Mouse (Mus musculus): ENCODE measurements around the gene Med29.

Gene Med29

DNA sequence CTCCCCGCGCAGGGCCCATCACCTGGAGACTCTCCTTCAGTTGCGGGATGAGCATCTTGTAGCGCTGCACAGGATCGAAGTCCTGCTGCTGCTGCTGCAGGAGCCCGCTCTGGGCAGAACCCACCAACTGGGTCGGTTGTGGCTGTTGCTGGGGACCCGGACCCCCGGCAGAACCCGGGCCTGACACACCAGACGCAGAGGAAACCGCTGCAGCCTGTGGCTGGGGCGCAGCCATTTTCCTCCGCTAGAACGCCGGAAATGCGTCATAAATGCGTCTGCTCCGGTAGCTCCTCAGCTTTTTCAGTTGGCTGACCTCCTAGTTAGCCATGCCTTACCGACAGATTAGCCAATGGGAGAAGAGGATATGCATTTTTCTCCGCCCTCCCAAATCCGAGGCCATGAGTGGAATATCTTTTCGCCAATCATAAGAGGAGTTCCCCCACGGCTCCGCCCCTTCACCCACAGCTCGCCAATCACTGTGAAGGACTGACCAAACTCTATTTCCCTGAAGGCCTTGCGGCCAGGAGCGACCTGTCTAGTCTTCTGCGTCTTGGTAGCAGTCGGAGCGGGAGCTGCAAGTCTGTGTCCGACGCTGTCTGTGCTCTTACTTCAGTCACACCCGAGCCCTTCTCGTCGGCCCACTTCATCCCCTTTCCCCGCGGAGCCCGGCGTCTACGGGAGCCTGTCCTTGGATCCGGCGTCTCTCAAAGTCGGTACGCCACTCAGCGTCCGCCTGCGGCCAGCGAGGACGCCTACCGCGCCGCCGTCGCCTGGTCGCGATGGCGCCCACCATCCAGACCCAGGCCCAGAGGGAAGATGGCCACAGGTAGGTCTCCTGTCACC lies at the start of gene Med29, which contains the start of gene Paf1:
Gene Med29, minus strand, starts transcription at position 280 of the 843 bp plus-strand sequence.
Gene Paf1, plus strand, starts transcription at position 523 of the 843 bp plus-strand sequence.
- peak; percentile 98 for DNase-seq

- DNase-seq = no peak
Measured at GRCm38 (mm10) chr7:28441776-28442485, 49.4 kb upstream of the Med29 start.

- DNase-seq = peak; percentile 52
Measured at GRCm38 (mm10) chr7:28440739-28441138, 48.2 kb upstream of the Med29 start.

DNA sequence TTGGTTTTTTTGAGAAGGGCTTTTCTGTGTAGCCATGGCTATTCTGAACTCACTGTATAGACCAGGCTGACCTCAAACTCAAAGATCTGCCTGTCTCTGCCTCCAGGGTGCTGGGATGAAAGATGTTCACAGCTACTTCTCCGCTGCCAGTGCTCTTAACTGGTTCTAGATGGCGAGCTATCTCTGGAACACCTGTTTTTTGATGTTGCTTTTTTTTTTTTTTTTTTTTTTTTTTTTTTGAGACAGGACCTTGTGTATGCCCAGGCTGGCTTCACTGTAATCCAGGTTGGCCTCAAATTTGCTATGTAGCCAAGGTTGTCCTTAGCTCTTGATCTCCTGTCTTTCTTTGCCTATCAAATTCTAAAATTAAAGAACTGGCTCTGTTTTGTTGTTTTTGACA lies 46.3 kb upstream of the Med29 start:
- DNase-seq = no peak

GRCm38 (mm10) chr7:28437964-28438363 lies 45.5 kb upstream of the Med29 start:
- DNase-seq = no peak

- peak; percentile 84 for DNase-seq
Measured at GRCm38 (mm10) chr7:28436932-28437570, 44.5 kb upstream of the Med29 start, which contains the start of gene Gmfg. Gmfg (plus strand) TSS chr7:28437447.

GRCm38 (mm10) chr7:28436271-28436904 lies 43.9 kb upstream of the Med29 start:
- peak; percentile 100 for DNase-seq

- peak; percentile 33 for DNase-seq
Measured at GRCm38 (mm10) chr7:28435660-28436259, 43.3 kb upstream of the Med29 start.

GRCm38 (mm10) chr7:28432252-28432651 lies 39.7 kb upstream of the Med29 start:
- DNase-seq = no peak

DNA sequence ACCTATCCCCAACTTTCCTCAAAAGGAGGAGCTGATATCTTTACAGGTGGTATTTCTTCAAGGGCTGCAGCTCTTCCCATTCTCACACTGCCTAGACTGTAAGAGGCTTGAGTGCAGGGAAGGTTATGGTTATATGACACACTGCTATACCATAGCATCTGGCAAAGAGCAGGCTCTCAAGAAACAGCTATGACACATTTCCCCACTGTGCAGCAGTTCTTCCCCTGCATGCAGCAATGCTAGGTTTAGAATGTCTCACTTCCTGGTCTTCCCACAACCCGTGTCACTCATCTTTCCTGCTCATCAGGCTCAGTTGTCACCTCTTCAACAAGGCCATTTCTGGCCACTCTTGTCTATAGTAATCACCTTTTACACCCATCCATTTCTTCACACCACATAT lies 38.0 kb upstream of the Med29 start:
- DNase-seq = no peak

GRCm38 (mm10) chr7:28427738-28428137 lies 35.2 kb upstream of the Med29 start:
- peak; percentile 39 for DNase-seq

GRCm38 (mm10) chr7:28423018-28423417 lies 30.5 kb upstream of the Med29 start:
- no peak for DNase-seq

- DNase-seq = no peak
Measured at GRCm38 (mm10) chr7:28419416-28419815, 26.9 kb upstream of the Med29 start.

DNA sequence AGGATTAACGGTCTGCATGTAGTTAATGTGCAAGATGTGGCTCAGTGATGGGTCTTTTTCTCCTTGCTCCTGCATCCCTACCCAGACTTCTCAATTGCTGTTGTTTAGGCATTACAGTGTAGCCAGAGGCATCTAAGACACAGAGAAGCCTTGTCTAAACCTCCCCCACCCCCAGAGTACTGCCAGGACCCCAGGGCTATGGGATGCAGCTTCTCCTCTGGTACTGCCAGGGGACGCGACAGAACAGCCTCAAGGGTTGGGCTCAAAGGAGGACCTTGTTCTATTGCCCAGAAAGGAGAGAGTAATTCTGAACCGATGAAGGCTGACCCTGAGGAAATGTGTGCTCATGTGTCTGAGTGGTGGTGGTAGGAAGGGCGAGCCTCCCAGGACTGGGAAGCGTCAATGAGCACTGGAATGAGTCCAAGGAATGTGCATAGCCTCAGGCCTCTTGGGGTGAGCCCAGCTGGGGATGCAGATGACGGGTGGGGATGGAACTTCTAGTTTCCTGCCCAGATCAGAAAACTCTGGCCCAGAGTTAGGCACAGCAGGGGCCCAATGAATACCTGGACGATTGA lies 25.7 kb upstream of the Med29 start:
- peak; percentile 87 for DNase-seq

GRCm38 (mm10) chr7:28417368-28417767 lies 24.9 kb upstream of the Med29 start:
- no peak for DNase-seq

- no peak for DNase-seq
Measured at GRCm38 (mm10) chr7:28412826-28413225, 20.3 kb upstream of the Med29 start.

GRCm38 (mm10) chr7:28410841-28411475 lies 18.4 kb upstream of the Med29 start:
- DNase-seq = peak; percentile 87

- DNase-seq = no peak
Measured at GRCm38 (mm10) chr7:28401942-28402341, 9.4 kb upstream of the Med29 start.

DNA sequence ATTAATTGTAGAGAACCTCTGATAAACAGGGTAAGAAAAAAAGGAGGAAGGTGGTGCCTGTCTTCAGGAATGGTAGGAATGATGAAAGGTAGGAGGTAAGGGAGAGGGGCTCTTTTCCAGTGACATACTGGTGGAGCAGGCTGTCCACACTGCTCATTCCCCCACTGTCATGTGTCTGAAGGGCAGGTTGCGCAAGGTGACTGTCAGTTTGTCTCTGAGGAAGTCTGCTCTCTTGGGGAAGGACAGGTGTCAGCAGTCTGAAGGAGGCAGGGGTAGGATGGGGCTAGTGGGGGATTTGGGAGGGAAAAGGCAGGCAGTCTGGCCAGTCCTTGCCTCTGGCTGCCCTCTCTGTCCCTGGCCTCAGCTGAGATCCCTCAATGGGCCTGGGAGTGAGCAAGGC lies 8.5 kb upstream of the Med29 start:
- no peak for DNase-seq

- no peak for DNase-seq
Measured at GRCm38 (mm10) chr7:28398696-28399340, 6.3 kb upstream of the Med29 start.

DNA sequence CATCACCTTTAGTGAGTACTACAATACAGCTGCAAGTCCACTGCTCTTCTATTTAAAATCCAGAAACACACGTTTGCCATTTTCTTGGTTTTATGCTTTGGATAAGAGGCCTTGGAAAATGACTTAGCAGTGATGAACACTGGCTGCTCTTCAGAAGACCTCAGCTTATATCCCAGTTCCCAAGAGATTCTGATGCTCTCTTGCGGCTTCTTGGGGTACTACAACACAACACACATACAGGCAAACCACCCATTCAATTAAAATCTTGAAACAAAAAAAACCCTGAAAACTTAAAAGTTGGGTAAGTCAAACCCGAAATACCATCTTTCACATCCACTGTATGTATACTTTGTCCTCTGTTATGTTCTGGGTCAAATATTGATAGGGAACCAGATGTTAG lies 5.5 kb upstream of the Med29 start:
- DNase-seq = peak; percentile 56
